Comparison of ENCODE assay signal across 13 mouse cellular contexts in genomic region chr16:72717118-72717802, GRCm38 (mm10).
"Had no signal": no experiment of that assay in that cellular context is flagged by ENCODE, and none has a peak within 500 bp of the region (broad histone marks: within the 10 kb centered on the region; RNA-seq: fewer than 3 reads in every experiment).

No protein-coding gene starts in this region.

- H3K4me3 ChIP-seq: limb, embryonic 15.5 days; liver, embryonic 12.5 days; lung, embryonic 15.5 days; midbrain, embryonic 13.5 days; neural tube, embryonic 12.5 days had no signal

- H3K27me3 ChIP-seq: limb, embryonic 15.5 days; liver, embryonic 12.5 days; lung, embryonic 15.5 days; midbrain, embryonic 13.5 days; neural tube, embryonic 12.5 days had no signal

- H3K4me2 ChIP-seq: limb, embryonic 15.5 days; liver, embryonic 12.5 days; lung, embryonic 15.5 days; midbrain, embryonic 13.5 days; neural tube, embryonic 12.5 days had no signal

- DNase-seq: kidney, adult 11 months; kidney, postnatal 10 days; layer of hippocampus, adult 9-11 months; layer of hippocampus, postnatal 36 days; lung, postnatal 14 days; thymus, adult 18-20 months; thymus, postnatal 25 days had no signal

- H3K4me1 ChIP-seq: neural tube, embryonic 12.5 days had no signal

- H3K9me3 ChIP-seq: limb, embryonic 15.5 days; liver, embryonic 12.5 days; lung, embryonic 15.5 days; midbrain, embryonic 13.5 days; neural tube, embryonic 12.5 days had no signal

- H3K36me3 ChIP-seq: limb, embryonic 15.5 days; liver, embryonic 12.5 days; lung, embryonic 15.5 days; midbrain, embryonic 13.5 days; neural tube, embryonic 12.5 days had no signal

- H3K27ac ChIP-seq: limb, embryonic 15.5 days; liver, embryonic 12.5 days; lung, embryonic 15.5 days; midbrain, embryonic 13.5 days; neural tube, embryonic 12.5 days; stomach, postnatal 0 days had no signal

- H3K9ac ChIP-seq: limb, embryonic 15.5 days; liver, embryonic 12.5 days; lung, embryonic 15.5 days; midbrain, embryonic 13.5 days; neural tube, embryonic 12.5 days had no signal

- ATAC-seq: liver, embryonic 12.5 days; midbrain, embryonic 13.5 days had no signal
